Mouse (Mus musculus): ENCODE data around the gene Dbn1.

Dbn1 gene

GRCm38 (mm10) chr13:55510332-55510667 lies 22.4 kb upstream of the Dbn1 start:
- DNase-seq: no peak

- no peak for DNase-seq
Observed at GRCm38 (mm10) chr13:55508531-55508930, 20.6 kb upstream of the Dbn1 start.

GRCm38 (mm10) chr13:55507877-55508276 lies 20.0 kb upstream of the Dbn1 start:
- no peak for DNase-seq

- no peak for DNase-seq
Observed at GRCm38 (mm10) chr13:55506697-55507096, 18.8 kb upstream of the Dbn1 start.

GRCm38 (mm10) chr13:55505810-55506209 lies 17.9 kb upstream of the Dbn1 start:
- no peak for DNase-seq

- DNase-seq: no peak
Observed at GRCm38 (mm10) chr13:55504390-55504789, 16.5 kb upstream of the Dbn1 start.

GRCm38 (mm10) chr13:55502405-55502804 lies 14.5 kb upstream of the Dbn1 start:
- DNase-seq: no peak

GRCm38 (mm10) chr13:55500575-55500974 lies 12.7 kb upstream of the Dbn1 start:
- no peak for DNase-seq

- no peak for DNase-seq
Observed at GRCm38 (mm10) chr13:55498906-55499305, 11.0 kb upstream of the Dbn1 start.

GRCm38 (mm10) chr13:55496661-55497060 lies 8.8 kb upstream of the Dbn1 start:
- no peak for DNase-seq

- DNase-seq: no peak
Observed at GRCm38 (mm10) chr13:55495702-55496101, 7.8 kb upstream of the Dbn1 start.

GRCm38 (mm10) chr13:55494883-55495621 lies 7.1 kb upstream of the Dbn1 start:
- DNase-seq: peak; percentile 73

GRCm38 (mm10) chr13:55494257-55494656 lies 6.3 kb upstream of the Dbn1 start:
- no peak for DNase-seq

GRCm38 (mm10) chr13:55486916-55487577 lies 864 bp downstream of the Dbn1 start:
- no peak for DNase-seq

- no peak for DNase-seq
Observed at GRCm38 (mm10) chr13:55486029-55486794, 1.7 kb downstream of the Dbn1 start.

GRCm38 (mm10) chr13:55484520-55485088 lies 3.3 kb downstream of the Dbn1 start:
- DNase-seq: no peak

- no peak for DNase-seq
Observed at GRCm38 (mm10) chr13:55483593-55483992, 4.3 kb downstream of the Dbn1 start.

GRCm38 (mm10) chr13:55483071-55483470 lies 4.8 kb downstream of the Dbn1 start:
- DNase-seq: no peak

GRCm38 (mm10) chr13:55482542-55482941 lies 5.4 kb downstream of the Dbn1 start:
- DNase-seq: no peak

- no peak for DNase-seq
Observed at GRCm38 (mm10) chr13:55479929-55480328, 8.0 kb downstream of the Dbn1 start.

GRCm38 (mm10) chr13:55479008-55479407 lies 8.9 kb downstream of the Dbn1 start:
- no peak for DNase-seq

GRCm38 (mm10) chr13:55478036-55478435 lies 9.9 kb downstream of the Dbn1 start:
- DNase-seq: no peak

- DNase-seq: no peak
Observed at GRCm38 (mm10) chr13:55477492-55477891, 10.4 kb downstream of the Dbn1 start.

GRCm38 (mm10) chr13:55476256-55476655 lies 11.7 kb downstream of the Dbn1 start:
- DNase-seq: no peak

Measured in cerebellum, adult 11 months (tissue).